Mouse (Mus musculus): Measurements from ENCODE around the gene Msmp.

GRCm38 (mm10) chr4:43533270-43533669 lies 51.0 kb downstream of the Msmp start:
- TF ChIP-seq MAX (IDR thresholded peaks at IDR 0.05; ENCODE audit: low read depth), result no peak
- no peak for TF ChIP-seq POLR2AphosphoS2 (IDR thresholded peaks at IDR 0.05; ENCODE audit: insufficient read length, low read depth)
- no peak for TF ChIP-seq USF1 (IDR thresholded peaks at IDR 0.05; ENCODE audit: low read depth)
- TF ChIP-seq TCF12 (IDR thresholded peaks at IDR 0.05; ENCODE audit: insufficient read depth, poor library complexity, severe bottlenecking), result no peak
- no peak for TF ChIP-seq POLR2A (IDR thresholded peaks at IDR 0.05; ENCODE audit: insufficient read length, low read depth)

All from myocyte (in vitro differentiated cells).